Mouse (Mus musculus) hindbrain, embryonic 15.5 days (tissue): Measurements from ENCODE around the gene Rps19bp1. TPM values are rescaled to one million over a fixed set of nuclear protein-coding genes. Genes with fewer than 3 reads are reported as not detected.

Experiments used
- ATAC-seq: fragments of 200-750 bp; cut with Nextera tagmentation; 2 replicates; pipeline ENCODE4 v1.8.0; 2017; ENCODE audit warnings: low read depth, moderate number of reproducible peaks, moderate TSS enrichment; ENCODE audit not compliant: low FRiP score
- H3K27ac ChIP-seq: fragments of 300-500 bp; sonication (generic); replicated peaks from 2 replicates; pipeline ENCODE4 v1.5.1; 2015; ENCODE audit warnings: mild to moderate bottlenecking, inconsistent platforms
- H3K27me3 ChIP-seq: fragments of 300-500 bp; sonication (generic); 2 replicates; pipeline ENCODE4 v1.6.1; 2015; ENCODE audit warnings: control low read depth, inconsistent platforms
- H3K36me3 ChIP-seq: fragments of 300-500 bp; sonication (generic); 2 replicates; pipeline ENCODE4 v1.6.1; 2015; ENCODE audit warnings: control low read depth, inconsistent platforms
- H3K4me1 ChIP-seq: fragments of 300-500 bp; sonication (generic); replicated peaks from 2 replicates; pipeline ENCODE4 v1.6.1; 2015; ENCODE audit warnings: control low read depth, inconsistent platforms
- H3K4me2 ChIP-seq: fragments of 300-500 bp; sonication (generic); 2 replicates; pipeline ENCODE4 v1.6.1; 2015; ENCODE audit warnings: moderate library complexity, mild to moderate bottlenecking, inconsistent platforms
- H3K4me3 ChIP-seq: fragments of 300-500 bp; sonication (generic); 2 replicates; pipeline ENCODE4 v1.5.1; 2015; ENCODE audit warnings: mild to moderate bottlenecking, inconsistent platforms
- H3K9ac ChIP-seq: fragments of 300-500 bp; sonication (generic); 2 replicates; pipeline ENCODE4 v1.6.1; 2015; ENCODE audit warnings: inconsistent platforms
- H3K9me3 ChIP-seq: fragments of 300-500 bp; sonication (generic); 2 replicates; pipeline ENCODE4 v1.6.1; 2016; ENCODE audit warnings: control low read depth, inconsistent platforms
- WGBS: fragments of 180-500 bp; shearing (Covaris S2); methylation state at CpG from one replicate; pipeline ENCODE4 v1.1.7; 2015; 5-methylcytosine and 5-hydroxymethylcytosine counted together
- polyA plus RNA-seq: library from polyadenylated mRNA; unstranded; fragments of >200 nt; fragmentation: Nextera tagmentation; extraction: Ambion mirVana; gene quantifications from 2 replicates; pipeline ENCODE4 v1.2.1, GENCODE M21; 2015

The Rps19bp1 gene
- polyA plus RNA-seq, 1 experiment from 2014 or later: 76.2 TPM

DNA sequence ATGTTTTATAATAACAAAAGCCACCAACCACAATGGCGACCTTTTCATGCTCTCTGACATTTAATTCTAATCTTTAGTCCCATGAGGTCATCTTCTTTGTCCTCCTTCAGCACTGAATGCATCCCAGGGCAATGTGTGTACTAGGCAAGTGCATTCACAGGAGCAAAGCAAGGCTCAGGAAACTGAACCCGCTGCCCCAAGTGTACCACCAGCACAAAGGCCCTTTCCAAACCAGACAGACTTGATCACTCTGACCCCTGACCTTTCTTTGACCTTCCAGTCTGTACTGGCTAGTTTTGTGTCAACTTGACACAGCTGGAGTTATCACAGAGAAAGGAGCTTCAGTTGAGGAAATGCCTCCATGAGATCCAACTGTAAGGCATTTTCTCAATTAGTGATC is 31.8 kb downstream of the Rps19bp1 start:
- Histone ChIP-seq H3K27ac (no peak overlapping the region), H3K4me2 (no peak overlapping the region), H3K36me3 (peaks cover 11% of the 10 kb centered on the region), H3K9me3 (no peaks in the 10 kb centered on the region), H3K4me1 (peaks cover 16% of the 10 kb centered on the region), H3K4me3 (no peak overlapping the region), H3K9ac (no peak overlapping the region), H3K27me3 (no peaks in the 10 kb centered on the region)
- 33% methylated on average over 2 of the region's 2 CpGs for WGBS
- no peak for ATAC-seq

DNA sequence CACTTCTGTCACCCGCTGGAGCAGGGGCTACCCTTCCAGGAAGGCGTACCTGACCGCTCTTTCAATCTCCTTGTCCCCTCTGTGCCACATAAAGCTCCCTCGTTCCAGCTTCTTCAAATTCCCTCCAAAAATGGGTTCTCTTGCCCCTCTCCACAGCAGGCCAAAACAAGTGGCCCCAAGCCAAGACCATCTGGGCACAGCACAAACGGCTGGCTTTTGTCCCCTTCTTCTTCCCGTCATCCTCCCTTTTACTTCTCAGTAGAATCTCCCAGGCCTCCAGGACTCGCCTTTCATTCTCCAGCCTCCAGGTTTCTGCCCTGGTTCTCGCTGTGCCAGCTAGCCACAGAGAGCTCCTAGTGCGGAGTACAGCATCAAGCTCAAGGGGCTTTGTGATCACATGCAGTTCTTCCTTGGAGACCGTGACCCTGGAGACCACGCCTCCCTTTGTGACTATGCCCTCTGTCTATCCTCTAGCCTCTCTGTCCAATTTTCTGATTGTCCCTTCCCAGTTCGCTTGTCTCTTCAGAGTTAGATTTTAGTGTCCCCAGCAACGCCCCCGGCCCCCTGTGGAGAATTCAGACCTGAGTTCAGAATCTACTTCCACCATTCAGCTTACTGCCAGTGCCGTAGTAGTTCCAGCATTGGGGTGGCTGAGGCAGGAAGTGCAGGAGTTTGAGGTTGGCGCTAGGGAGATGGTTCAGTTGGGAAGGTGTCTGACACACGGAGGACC is 35.9 kb downstream of the Rps19bp1 start:
- Histone ChIP-seq H3K9ac (no peak overlapping the region), H3K27ac (no peak overlapping the region), H3K4me1 (peaks cover 2% of the 10 kb centered on the region), H3K27me3 (no peaks in the 10 kb centered on the region), H3K4me2 (no peak overlapping the region), H3K9me3 (no peaks in the 10 kb centered on the region), H3K36me3 (no peaks in the 10 kb centered on the region), H3K4me3 (no peak overlapping the region)
- WGBS: 53% methylated on average over 17 of the region's 17 CpGs
- ATAC-seq: no peak

DNA sequence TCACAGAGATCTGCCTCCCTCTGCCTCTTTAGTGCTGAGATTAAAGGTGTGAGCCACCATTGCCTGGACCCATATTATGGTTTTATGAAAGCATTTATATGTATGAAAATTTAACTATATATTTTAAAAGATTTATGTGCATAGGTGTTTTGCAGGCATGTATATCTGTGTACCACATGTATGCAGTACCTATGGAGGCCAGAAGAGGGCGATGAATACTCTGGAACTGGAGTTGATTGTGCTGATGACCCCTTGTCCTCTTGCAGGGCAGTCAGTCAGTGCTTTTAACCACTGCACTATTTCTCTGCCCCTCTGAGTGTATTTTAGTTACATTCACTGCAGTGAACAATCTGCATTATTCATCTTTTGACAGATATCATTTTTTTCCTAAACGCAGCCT is 38.3 kb downstream of the Rps19bp1 start:
- H3K27me3 ChIP-seq: no peaks in the 10 kb centered on the region
- H3K36me3 ChIP-seq: no peaks in the 10 kb centered on the region
- no peak overlapping the region for H3K4me3 ChIP-seq
- no peak overlapping the region for H3K4me2 ChIP-seq
- no peak overlapping the region for H3K27ac ChIP-seq
- no peak overlapping the region for H3K9ac ChIP-seq
- H3K9me3 ChIP-seq: no peaks in the 10 kb centered on the region
- ATAC-seq: no peak
- WGBS: 45% methylated on average over 2 of the region's 2 CpGs
- no peaks in the 10 kb centered on the region for H3K4me1 ChIP-seq

DNA sequence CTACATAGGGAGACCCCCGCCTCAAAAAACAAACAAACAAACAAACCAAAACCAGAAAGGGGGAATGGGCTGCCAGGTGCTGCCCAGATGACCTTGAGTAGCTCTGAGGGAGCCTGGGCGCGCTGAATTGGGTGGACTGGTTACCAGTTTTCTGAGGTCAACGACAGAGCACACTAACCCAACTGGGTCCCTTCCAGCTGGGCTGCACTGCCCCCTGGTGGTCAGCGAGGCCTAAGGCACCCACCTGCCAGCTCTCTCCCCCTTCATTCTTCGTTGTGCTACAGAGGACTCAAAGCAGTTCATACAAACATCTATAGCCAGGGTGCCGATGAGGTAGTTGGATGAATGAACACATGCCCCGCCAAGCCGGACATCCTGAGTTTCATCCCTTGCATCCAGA is 38.9 kb downstream of the Rps19bp1 start:
- Histone ChIP-seq H3K4me1 (no peaks in the 10 kb centered on the region), H3K4me2 (no peak overlapping the region), H3K27me3 (no peaks in the 10 kb centered on the region), H3K27ac (no peak overlapping the region), H3K9me3 (no peaks in the 10 kb centered on the region), H3K4me3 (no peak overlapping the region), H3K9ac (no peak overlapping the region), H3K36me3 (no peaks in the 10 kb centered on the region)
- WGBS: 28% methylated on average over 9 of the region's 9 CpGs
- ATAC-seq: no peak

DNA sequence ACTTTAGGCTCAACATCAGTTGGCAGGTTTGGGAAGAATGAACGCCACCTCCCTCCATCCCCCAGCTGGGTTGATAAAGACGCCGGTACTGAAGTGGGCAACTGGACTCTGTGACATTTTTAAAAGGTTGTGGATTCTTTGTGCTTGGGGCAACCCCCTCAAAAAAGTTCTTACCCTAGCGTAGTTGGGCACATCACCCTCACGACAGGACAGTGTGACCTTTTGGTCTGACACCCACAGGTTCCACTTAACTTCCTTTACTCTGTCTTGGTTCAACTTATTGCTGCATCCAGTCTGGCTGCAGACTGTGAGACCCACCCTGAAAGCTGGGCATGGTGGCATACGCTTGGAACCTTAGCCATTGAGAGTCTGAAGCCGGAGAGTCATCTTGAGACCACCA is 40.4 kb downstream of the Rps19bp1 start:
- ATAC-seq: no peak

DNA sequence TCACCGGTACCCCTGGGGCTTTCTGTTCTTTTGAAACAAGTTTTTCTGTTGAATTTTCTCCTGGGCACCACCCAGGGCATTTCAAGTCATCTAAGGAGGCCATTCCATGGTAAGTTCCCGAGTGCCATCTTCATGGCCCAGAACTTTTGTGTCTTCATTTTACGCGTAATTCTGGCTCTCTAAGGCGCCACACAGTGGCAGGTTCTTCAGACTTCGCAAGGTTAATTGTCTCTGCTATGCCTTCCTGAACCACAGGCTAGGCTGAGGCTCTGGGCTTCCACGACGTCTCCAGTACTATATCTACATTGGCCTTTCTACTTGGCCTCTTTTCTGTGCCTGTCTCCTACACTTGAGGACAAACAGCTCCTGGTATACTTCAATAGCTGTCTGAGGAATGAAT is 43.1 kb downstream of the Rps19bp1 start:
- ATAC-seq: no peak
- WGBS: 67% methylated on average over 8 of the region's 8 CpGs
- no peaks in the 10 kb centered on the region for H3K9me3 ChIP-seq
- H3K27ac ChIP-seq: no peak overlapping the region
- no peaks in the 10 kb centered on the region for H3K4me1 ChIP-seq
- H3K4me2 ChIP-seq: no peak overlapping the region
- H3K9ac ChIP-seq: no peak overlapping the region
- no peak overlapping the region for H3K4me3 ChIP-seq
- no peaks in the 10 kb centered on the region for H3K27me3 ChIP-seq
- H3K36me3 ChIP-seq: no peaks in the 10 kb centered on the region

More for the DNA sequence above, 40.4 kb downstream of the Rps19bp1 start:
- Histone ChIP-seq H3K4me3 (no peak overlapping the region), H3K36me3 (no peaks in the 10 kb centered on the region), H3K27ac (no peak overlapping the region), H3K4me2 (no peak overlapping the region), H3K4me1 (no peaks in the 10 kb centered on the region), H3K9ac (no peak overlapping the region), H3K27me3 (no peaks in the 10 kb centered on the region), H3K9me3 (no peaks in the 10 kb centered on the region)
- 92% methylated on average over 7 of the region's 7 CpGs for WGBS

DNA sequence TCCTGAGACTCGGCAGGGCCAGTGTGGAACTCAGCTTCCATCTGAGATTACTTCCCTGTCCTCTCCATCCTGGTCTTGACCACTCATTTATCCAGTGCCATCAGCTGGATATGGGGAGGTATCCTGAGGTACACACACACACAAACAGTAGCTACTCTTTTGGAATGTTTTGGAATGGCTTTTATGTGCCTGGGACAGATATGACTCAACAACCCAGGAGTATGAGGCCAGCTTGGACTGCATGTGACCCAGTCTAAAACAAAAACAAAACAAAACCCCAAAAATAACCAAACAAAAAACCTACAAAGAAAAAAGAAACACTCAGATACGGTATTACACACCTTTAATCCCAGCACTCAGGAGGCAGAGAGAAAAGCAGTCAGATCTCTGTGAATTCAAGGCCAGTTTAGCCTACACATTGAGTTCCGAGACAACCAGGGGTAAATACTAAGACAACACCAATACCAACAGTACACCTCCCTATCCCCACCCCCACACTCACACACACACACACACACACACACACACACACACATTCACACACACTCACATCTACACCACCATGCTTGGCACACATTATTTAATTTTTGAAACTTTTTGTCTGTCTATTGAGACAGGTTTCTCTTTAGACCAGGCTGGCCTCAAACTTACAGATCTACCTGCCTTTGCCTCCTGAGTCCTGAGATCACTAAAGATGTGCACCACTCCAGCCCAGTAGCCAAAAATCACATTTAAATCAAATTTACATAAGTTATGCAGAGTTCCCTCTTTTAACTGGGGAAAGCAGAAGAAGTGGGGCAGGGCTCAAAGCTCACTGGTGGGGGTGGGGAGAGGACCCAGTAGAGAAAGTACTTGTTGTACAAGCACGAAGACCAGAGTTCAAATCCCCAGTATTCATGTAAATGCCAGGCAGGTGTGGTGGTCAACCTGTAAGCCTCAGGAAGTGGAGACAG is 44.1 kb downstream of the Rps19bp1 start:
- 70% methylated on average over 4 of the region's 4 CpGs for WGBS

DNA sequence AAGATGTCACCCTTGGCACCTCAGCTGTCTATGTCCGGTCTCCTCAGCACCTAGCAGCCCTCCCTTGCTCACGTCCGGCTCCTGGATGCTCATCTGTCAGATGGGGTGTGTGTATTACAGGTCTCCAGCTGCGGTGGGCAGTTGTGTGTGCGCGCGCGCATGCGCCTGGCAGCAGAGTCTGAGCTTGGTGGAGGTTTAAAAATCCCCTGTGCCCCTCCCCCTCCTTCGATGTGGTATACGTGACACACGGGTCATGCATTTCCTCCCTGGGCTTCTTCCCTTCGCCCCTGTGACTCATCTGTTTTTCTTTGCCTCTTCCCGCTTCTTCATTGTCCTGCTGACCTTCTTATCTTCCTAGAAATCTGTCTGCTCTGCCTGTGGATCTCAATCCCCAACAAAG is 44.9 kb downstream of the Rps19bp1 start:
- no peaks in the 10 kb centered on the region for H3K4me1 ChIP-seq
- peak overlapping the region; percentile 18; the same call in 1 of the 2 replicates for H3K4me2 ChIP-seq
- H3K36me3 ChIP-seq: no peaks in the 10 kb centered on the region
- H3K27ac ChIP-seq: no peak overlapping the region
- H3K9ac ChIP-seq: no peak overlapping the region
- H3K9me3 ChIP-seq: no peaks in the 10 kb centered on the region
- ATAC-seq: no peak
- 62% methylated on average over 14 of the region's 14 CpGs for WGBS
- H3K4me3 ChIP-seq: no peak overlapping the region
- no peaks in the 10 kb centered on the region for H3K27me3 ChIP-seq

More for the DNA sequence above, 44.1 kb downstream of the Rps19bp1 start:
- Histone ChIP-seq H3K36me3 (no peaks in the 10 kb centered on the region), H3K9me3 (no peaks in the 10 kb centered on the region), H3K27me3 (no peaks in the 10 kb centered on the region), H3K4me1 (no peaks in the 10 kb centered on the region), H3K9ac (no peak overlapping the region), H3K4me2 (peak overlapping the region; percentile 18; the same call in 1 of the 2 replicates), H3K27ac (no peak overlapping the region), H3K4me3 (no peak overlapping the region)
- no peak for ATAC-seq

DNA sequence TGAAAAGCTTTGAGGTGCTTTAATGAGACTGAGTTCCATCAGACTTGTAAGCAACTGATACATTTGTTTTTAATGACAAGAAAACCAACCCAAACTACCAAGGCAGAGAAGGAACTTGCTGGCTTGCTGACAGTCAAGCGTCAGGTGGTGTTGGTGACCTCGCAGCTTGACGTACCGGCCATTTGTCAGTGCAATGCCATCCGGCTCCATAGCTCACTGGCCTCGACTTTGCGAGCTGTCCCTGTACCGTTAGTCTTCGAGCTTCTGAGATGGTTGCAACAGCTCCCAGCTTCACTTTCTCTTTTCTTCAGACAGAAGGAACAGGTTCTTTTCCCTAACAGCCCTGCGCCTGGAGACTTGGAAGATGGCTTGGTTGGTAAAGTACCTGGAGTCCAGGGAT is 46.6 kb downstream of the Rps19bp1 start:
- peaks cover 5% of the 10 kb centered on the region for H3K36me3 ChIP-seq
- H3K4me1 ChIP-seq: no peaks in the 10 kb centered on the region
- WGBS: 94% methylated on average over 10 of the region's 10 CpGs
- no peak for ATAC-seq
- no peak overlapping the region for H3K4me2 ChIP-seq
- H3K27me3 ChIP-seq: no peaks in the 10 kb centered on the region
- H3K27ac ChIP-seq: no peak overlapping the region
- H3K9ac ChIP-seq: no peak overlapping the region
- no peak overlapping the region for H3K4me3 ChIP-seq
- no peaks in the 10 kb centered on the region for H3K9me3 ChIP-seq

DNA sequence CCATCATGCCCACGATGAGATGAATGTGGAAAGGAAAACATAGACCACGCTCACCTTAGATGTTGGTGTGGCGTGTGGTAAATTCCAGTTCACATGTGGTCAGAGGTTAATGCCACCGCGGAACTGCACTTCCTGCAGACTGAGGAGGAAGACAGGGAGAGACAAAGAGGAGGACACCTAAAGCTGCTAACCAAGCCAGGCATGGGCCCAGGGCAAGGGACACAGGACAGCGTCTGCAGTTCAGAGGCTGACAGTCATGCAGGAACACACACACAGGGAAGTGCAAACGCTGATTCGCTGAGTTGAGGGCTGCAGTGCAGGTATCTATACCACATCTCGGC is 47.7 kb downstream of the Rps19bp1 start:
- Histone ChIP-seq H3K27me3 (no peaks in the 10 kb centered on the region), H3K9me3 (no peaks in the 10 kb centered on the region), H3K36me3 (peaks cover 16% of the 10 kb centered on the region), H3K4me3 (no peak overlapping the region), H3K9ac (no peak overlapping the region), H3K27ac (no peak overlapping the region), H3K4me1 (no peaks in the 10 kb centered on the region), H3K4me2 (no peak overlapping the region)
- WGBS: 68% methylated on average over 9 of the region's 9 CpGs
- ATAC-seq: no peak

DNA sequence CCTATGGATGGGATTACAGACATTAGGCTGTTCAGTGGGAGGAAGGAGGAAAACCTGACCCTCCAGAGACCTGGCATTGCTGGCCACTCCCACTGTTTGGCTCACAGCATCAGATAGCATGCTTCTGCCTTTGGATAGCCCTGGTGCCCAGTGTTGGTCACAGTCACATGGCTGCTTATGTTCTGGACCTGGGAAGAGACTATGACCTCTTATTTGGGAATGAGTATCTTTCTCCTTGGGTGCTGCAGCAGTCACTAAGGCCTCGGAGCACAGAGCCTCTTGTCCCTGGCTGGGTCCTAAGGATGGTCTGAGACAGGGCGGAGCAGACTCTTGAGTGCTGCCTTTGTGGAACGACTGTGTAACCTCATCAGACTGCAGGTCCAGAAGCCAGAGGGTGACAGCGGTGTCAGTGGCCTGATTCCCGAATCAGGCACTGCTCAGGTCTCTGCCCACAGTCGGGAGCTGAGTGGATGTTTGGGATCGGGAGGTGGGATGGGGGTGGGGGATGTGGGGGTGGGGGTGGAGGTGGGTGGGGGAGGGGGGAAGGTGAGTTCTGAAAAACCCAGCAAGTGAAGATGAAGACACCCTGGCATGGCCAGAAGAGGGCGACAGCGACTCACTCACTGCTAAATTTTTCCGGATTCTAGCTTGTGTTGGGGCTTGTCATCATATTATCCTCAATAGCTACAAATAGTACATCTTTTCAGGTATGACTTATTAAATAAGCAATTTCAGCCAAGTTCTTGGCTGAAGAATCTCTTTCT is 48.2 kb downstream of the Rps19bp1 start:
- Histone ChIP-seq H3K9ac (no peak overlapping the region), H3K4me3 (no peak overlapping the region), H3K27me3 (no peaks in the 10 kb centered on the region), H3K4me1 (no peaks in the 10 kb centered on the region), H3K4me2 (no peak overlapping the region), H3K36me3 (peaks cover 20% of the 10 kb centered on the region), H3K27ac (no peak overlapping the region), H3K9me3 (no peaks in the 10 kb centered on the region)
- ATAC-seq: no peak
- WGBS: 16% methylated on average over 10 of the region's 10 CpGs

DNA sequence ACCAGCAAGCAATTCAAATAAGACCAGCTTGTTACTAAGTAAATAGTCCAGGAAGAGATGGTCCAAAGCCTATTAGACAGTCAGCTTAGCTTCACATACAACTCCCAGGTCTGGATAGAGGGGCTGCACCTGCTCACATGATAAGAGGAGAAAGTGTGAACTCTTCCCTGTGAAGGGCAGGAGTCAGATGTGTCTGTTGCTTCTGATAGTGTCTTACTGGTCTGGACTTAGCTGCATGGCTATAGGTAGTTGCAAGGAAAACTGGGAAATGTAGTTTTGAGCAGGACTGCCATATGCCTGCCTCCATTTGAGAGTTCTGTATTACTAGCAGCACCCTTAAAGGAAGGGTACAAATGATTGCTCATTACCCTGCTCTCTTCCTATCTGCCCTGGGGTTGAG is 50.4 kb downstream of the Rps19bp1 start:
- Histone ChIP-seq H3K27ac (no peak overlapping the region), H3K9me3 (no peaks in the 10 kb centered on the region), H3K4me1 (no peaks in the 10 kb centered on the region), H3K4me3 (no peak overlapping the region), H3K4me2 (no peak overlapping the region), H3K36me3 (peaks cover 20% of the 10 kb centered on the region), H3K27me3 (no peaks in the 10 kb centered on the region), H3K9ac (no peak overlapping the region)
- no peak for ATAC-seq
